Mouse (Mus musculus): ENCODE measurements around the gene Gmeb2.
A peak's percentile ranks its signal among the peaks of the same experiment; 100 is the strongest.

Gmeb2 gene

GRCm38 (mm10) chr2:181227122-181227521 lies 60.7 kb downstream of the Gmeb2 start:
- DNase-seq (ENCODE audit: low spot score), result no peak

- no peak for DNase-seq (ENCODE audit: low spot score)
Measured at GRCm38 (mm10) chr2:181224994-181225393, 62.8 kb downstream of the Gmeb2 start.

GRCm38 (mm10) chr2:181220361-181220760 lies 67.5 kb downstream of the Gmeb2 start:
- DNase-seq (ENCODE audit: low spot score), result no peak

GRCm38 (mm10) chr2:181219538-181220216 lies 68.2 kb downstream of the Gmeb2 start, which contains the start of gene Fndc11:
TSS of gene Fndc11 (plus strand) at chr2:181220013.
- peak; percentile 93 for DNase-seq (ENCODE audit: low spot score)

- DNase-seq (ENCODE audit: low spot score), result peak; percentile 48
Measured at GRCm38 (mm10) chr2:181218881-181219485, 68.9 kb downstream of the Gmeb2 start.

GRCm38 (mm10) chr2:181216037-181216436 lies 71.8 kb downstream of the Gmeb2 start:
- no peak for DNase-seq (ENCODE audit: low spot score)

- peak; percentile 71 for DNase-seq (ENCODE audit: low spot score)
Measured at GRCm38 (mm10) chr2:181213021-181213445, 74.8 kb downstream of the Gmeb2 start, which contains the start of gene Srms. TSS of gene Srms (minus strand) at chr2:181213185.

- DNase-seq (ENCODE audit: low spot score), result no peak
Measured at GRCm38 (mm10) chr2:181212389-181213020, 75.3 kb downstream of the Gmeb2 start.

GRCm38 (mm10) chr2:181206118-181206517 lies 81.7 kb downstream of the Gmeb2 start:
- no peak for DNase-seq (ENCODE audit: low spot score)

- DNase-seq (ENCODE audit: low spot score), result no peak
Measured at GRCm38 (mm10) chr2:181205678-181206077, 82.2 kb downstream of the Gmeb2 start.

- DNase-seq (ENCODE audit: low spot score), result no peak
Measured at GRCm38 (mm10) chr2:181202886-181203285, 84.9 kb downstream of the Gmeb2 start.

- DNase-seq (ENCODE audit: low spot score), result no peak
Measured at GRCm38 (mm10) chr2:181202422-181202821, 85.4 kb downstream of the Gmeb2 start, which contains the start of gene Ptk6. TSS of gene Ptk6 (minus strand) at chr2:181202789.

- DNase-seq (ENCODE audit: low spot score), result peak; percentile 74
Measured at GRCm38 (mm10) chr2:181201606-181202005, 86.2 kb downstream of the Gmeb2 start.
